Mouse (Mus musculus) megakaryocyte, embryonic 14.5 days (primary cell): ENCODE results near the gene Brdt.

ENCODE experiments used
- FLI1 ChIP-seq: IDR thresholded peaks from 2 replicates; pipeline ENCODE4 v1.6.1; 2012; ENCODE audit warnings: low read length, inconsistent platforms, mixed read lengths
- GATA1 ChIP-seq: IDR thresholded peaks from 3 replicates; pipeline ENCODE4 v1.6.1; 2012; ENCODE audit warnings: mixed read lengths, low read length, inconsistent platforms, borderline replicate concordance

- TF ChIP-seq GATA1, result no peak
- TF ChIP-seq FLI1, result no peak
Observed at GRCm38 (mm10) chr5:107373256-107373655, 42.3 kb downstream of the Brdt start.
